Mouse (Mus musculus) regulatory T cell (primary cell): Measurements from ENCODE around the gene Gm5862.
"Not testable (repeated sequence)": the region's sequence is repeated elsewhere in the genome, so short reads cannot be mapped to it uniquely, and the experiment has no call there.

Experiments
- in situ Hi-C: fragments of 300-600 bp; cut with MboI, MseI; formaldehyde crosslinking; loops from one replicate; pipeline ENCODE4 v1.15.1; 2025; ENCODE audit warnings: high pct_unique_total_duplicates

The Gm5862 gene

DNA sequence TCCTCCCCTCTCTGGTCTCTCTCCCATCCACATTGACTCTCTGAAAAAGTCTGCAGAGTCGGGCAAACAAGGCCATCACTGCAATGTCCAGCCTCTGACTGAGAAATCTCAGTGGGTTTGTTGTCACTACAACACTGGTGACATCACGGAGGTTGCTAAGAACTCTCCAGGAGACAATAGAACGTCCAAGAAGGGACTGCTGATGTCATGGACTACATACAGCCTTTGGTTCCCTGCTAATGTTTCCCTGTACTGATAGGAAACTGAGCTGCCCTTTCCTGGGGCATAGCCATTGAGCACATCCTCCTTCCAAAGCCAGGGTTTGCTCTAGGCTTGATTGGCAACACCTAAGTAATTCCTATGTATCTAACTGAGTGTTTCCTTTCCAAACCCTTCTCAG is at the start of gene Gm5862:
TSS of gene Gm5862 (minus strand) at position 101 of the 400 bp plus-strand sequence.
- in situ Hi-C loops = not testable (repeated sequence)

GRCm38 (mm10) chr5:26070716-26071115 is 48.0 kb upstream of the Gm5862 start:
- in situ Hi-C loops = no loop called here

GRCm38 (mm10) chr5:26058481-26058880 is 35.8 kb upstream of the Gm5862 start, which contains the start of gene Gm7347:
TSS of gene Gm7347 (minus strand) at chr5:26058581.
- in situ Hi-C loops = not testable (repeated sequence)

- in situ Hi-C loops = loop anchor here (5.0 kb wide), 1 partner anchor 48 kb away; the partner anchor contains the start of gene Gm10471
These were observed 16.7 kb upstream of the Gm5862 start, which contains the start of gene Speer4a for GRCm38 (mm10) chr5:26039458-26039857. TSS of gene Speer4a (minus strand) at chr5:26039558.

GRCm38 (mm10) chr5:26007697-26008096 is 15.0 kb downstream of the Gm5862 start:
- in situ Hi-C loops = loop anchor here (5.0 kb wide), 1 partner anchor 50 kb away; no protein-coding TSS in a partner anchor

DNA sequence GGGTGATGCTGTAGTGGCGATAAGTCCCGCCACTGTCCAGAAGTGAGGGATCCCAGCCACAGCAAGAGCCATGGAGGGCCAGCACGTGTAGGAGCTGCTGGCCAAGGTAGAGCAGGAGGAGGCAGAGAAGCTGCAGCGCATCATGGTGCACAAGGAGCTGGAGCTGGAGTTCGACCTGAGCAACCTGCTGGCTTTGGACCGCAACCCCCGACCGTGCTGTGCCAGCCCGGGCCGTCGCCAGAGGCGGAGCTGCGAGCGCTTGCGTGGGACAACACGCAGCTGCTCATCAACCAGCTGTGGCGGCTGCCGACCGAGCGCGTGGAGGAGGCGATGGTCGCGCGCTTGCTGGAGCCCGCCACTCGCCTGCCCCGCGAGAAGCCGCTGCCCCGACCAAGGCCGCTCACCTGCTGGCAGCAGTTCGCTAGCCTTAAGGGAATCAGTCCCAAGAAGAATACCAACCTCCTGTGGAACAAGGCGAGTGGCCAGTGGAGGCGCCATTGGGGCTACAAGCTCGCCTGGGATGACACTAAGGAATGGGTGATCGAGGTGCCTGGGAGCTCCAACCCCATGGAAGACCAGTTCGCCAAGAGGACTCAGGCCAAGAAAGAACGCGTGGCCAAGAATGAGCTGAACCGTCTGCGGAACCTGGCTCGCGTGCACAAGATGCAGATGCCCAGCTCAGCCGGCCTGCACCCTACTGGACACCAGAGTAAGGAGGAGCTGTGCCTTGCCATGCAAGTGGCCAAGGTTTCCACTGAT is 15.6 kb downstream of the Gm5862 start:
- in situ Hi-C loops = loop anchor here (5.0 kb wide), 1 partner anchor 50 kb away; no protein-coding TSS in a partner anchor

DNA sequence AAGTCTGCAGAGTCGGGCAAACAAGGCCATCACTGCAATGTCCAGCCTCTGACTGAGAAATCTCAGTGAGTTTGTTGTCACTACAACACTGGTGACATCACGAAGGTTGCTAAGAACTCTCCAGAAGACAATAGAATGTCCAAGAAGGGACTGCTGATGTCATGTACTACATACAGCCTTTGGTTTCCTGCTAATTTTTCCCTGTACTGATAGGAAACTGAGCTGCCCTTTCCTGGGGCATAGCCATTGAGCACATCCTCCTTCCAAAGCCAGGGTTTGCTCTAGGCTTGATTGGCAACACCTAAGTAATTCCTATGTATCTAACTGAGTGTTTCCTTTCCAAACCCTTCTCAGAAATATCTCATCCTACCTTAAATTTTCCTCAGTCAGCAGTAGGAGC is 18.0 kb downstream of the Gm5862 start, which contains the start of gene Gm1979:
TSS of gene Gm1979 (minus strand) at position 101 of the 400 bp plus-strand sequence.
- in situ Hi-C loops = loop anchor here (5.0 kb wide), 2 partner anchors 47 to 83 kb away; partner anchors contain the start of gene Gm10471

DNA sequence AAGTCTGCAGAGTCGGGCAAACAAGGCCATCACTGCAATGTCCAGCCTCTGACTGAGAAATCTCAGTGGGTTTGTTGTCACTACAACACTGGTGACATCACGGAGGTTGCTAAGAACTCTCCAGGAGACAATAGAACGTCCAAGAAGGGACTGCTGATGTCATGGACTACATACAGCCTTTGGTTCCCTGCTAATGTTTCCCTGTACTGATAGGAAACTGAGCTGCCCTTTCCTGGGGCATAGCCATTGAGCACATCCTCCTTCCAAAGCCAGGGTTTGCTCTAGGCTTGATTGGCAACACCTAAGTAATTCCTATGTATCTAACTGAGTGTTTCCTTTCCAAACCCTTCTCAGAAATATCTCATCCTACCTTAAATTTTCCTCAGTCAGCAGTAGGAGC is 34.2 kb downstream of the Gm5862 start, which contains the start of gene Gm21698:
TSS of gene Gm21698 (minus strand) at position 101 of the 400 bp plus-strand sequence.
- in situ Hi-C loops = not testable (repeated sequence)

GRCm38 (mm10) chr5:25972563-25972962 is 50.2 kb downstream of the Gm5862 start, which contains the start of gene Gm21680:
TSS of gene Gm21680 (minus strand) at chr5:25972663.
- in situ Hi-C loops = loop anchor here (5.0 kb wide), 1 partner anchor 50 kb away; no protein-coding TSS in a partner anchor
